Mouse (Mus musculus): ENCODE results near the gene Tmod3. TPM values are rescaled to one million over a fixed set of nuclear protein-coding genes. Genes with fewer than 3 reads are reported as not detected.

Gene Tmod3
- polyA plus RNA-seq, 1 experiment from 2014 or later = 65.5 TPM

- no peak overlapping the region for H3K27ac ChIP-seq (ENCODE audit: low read depth, low read length)
- no peaks in the 10 kb centered on the region for H3K4me1 ChIP-seq (replicated peaks; ENCODE audit: control insufficient read depth, insufficient read depth, low read length)
- 78% methylated on average over 8 of the region's 8 CpGs for WGBS
- H3K4me2 ChIP-seq (replicated peaks; ENCODE audit: low read depth) = no peak overlapping the region
- H3K9ac ChIP-seq (ENCODE audit: low read depth, low read length) = no peak overlapping the region
- H3K9me3 ChIP-seq (ENCODE audit: control insufficient read depth) = no peaks in the 10 kb centered on the region
- H3K36me3 ChIP-seq (ENCODE audit: control insufficient read depth, insufficient read depth) = peaks cover 88% of the 10 kb centered on the region
- TF ChIP-seq CTCF (IDR thresholded peaks at IDR 0.05; ENCODE audit: low read depth) = no peak
- no peak for ATAC-seq
- H3K27me3 ChIP-seq (replicated peaks; ENCODE audit: control insufficient read depth, insufficient read depth, low read length) = no peaks in the 10 kb centered on the region
- no peak overlapping the region for H3K4me3 ChIP-seq (ENCODE audit: low read depth, low read length)
Measured at GRCm38 (mm10) chr9:75463050-75463660, 96.3 kb downstream of the Tmod3 start.

- H3K4me1 ChIP-seq (replicated peaks; ENCODE audit: control insufficient read depth, insufficient read depth, low read length) = no peaks in the 10 kb centered on the region
- no peaks in the 10 kb centered on the region for H3K27me3 ChIP-seq (replicated peaks; ENCODE audit: control insufficient read depth, insufficient read depth, low read length)
- ATAC-seq = no peak
- 64% methylated on average over 10 of the region's 10 CpGs for whole genome bisulfite sequencing
- H3K9me3 ChIP-seq (ENCODE audit: control insufficient read depth) = no peaks in the 10 kb centered on the region
- H3K27ac ChIP-seq (ENCODE audit: low read depth, low read length) = no peak overlapping the region
- TF ChIP-seq CTCF (IDR thresholded peaks at IDR 0.05; ENCODE audit: low read depth) = no peak
- H3K4me3 ChIP-seq (ENCODE audit: low read depth, low read length) = no peak overlapping the region
- H3K36me3 ChIP-seq (ENCODE audit: control insufficient read depth, insufficient read depth) = peaks cover 83% of the 10 kb centered on the region
- H3K9ac ChIP-seq (ENCODE audit: low read depth, low read length) = no peak overlapping the region
- H3K4me2 ChIP-seq (replicated peaks; ENCODE audit: low read depth) = no peak overlapping the region
Measured at GRCm38 (mm10) chr9:75455684-75456083, 103.8 kb downstream of the Tmod3 start.

DNA sequence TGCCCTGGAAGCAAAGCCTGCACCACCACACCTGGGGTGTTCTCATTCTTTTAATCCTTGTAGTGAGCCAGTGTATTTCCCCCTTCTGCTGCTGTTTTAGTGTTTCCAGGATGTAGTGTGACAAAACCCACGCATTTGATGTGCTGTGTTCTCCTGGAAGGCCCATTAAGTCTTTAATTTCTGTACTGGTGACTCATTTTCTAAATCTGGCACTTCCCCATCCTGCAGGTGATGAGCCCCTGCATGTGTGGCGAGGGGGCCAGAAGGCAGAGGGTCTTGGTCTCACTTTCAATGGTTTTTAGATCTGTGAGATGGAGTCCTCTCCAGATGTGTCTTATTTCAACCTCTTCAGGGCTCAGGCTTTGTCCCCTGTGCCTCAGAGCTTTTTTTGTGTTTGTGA is 105.5 kb downstream of the Tmod3 start:
- Histone ChIP-seq H3K27ac (ENCODE audit: low read depth, low read length) (no peak overlapping the region), H3K9ac (ENCODE audit: low read depth, low read length) (no peak overlapping the region), H3K27me3 (replicated peaks; ENCODE audit: control insufficient read depth, insufficient read depth, low read length) (no peaks in the 10 kb centered on the region), H3K36me3 (ENCODE audit: control insufficient read depth, insufficient read depth) (peaks cover 78% of the 10 kb centered on the region), H3K4me2 (replicated peaks; ENCODE audit: low read depth) (no peak overlapping the region), H3K4me3 (ENCODE audit: low read depth, low read length) (no peak overlapping the region), H3K9me3 (ENCODE audit: control insufficient read depth) (no peaks in the 10 kb centered on the region), H3K4me1 (replicated peaks; ENCODE audit: control insufficient read depth, insufficient read depth, low read length) (no peaks in the 10 kb centered on the region)
- TF ChIP-seq CTCF (IDR thresholded peaks at IDR 0.05; ENCODE audit: low read depth) = no peak
- no peak for ATAC-seq
- WGBS = 80% methylated on average over 2 of the region's 2 CpGs

- no peak for TF ChIP-seq CTCF (IDR thresholded peaks at IDR 0.05; ENCODE audit: low read depth)
- WGBS = 91% methylated on average over 3 of the region's 3 CpGs
- peaks cover 41% of the 10 kb centered on the region for H3K36me3 ChIP-seq (ENCODE audit: control insufficient read depth, insufficient read depth)
Measured at GRCm38 (mm10) chr9:75448021-75448420, 111.4 kb downstream of the Tmod3 start.

More at GRCm38 (mm10) chr9:75448021-75448420, 111.4 kb downstream of the Tmod3 start:
- H3K4me3 ChIP-seq (ENCODE audit: low read depth, low read length) = no peak overlapping the region
- H3K4me1 ChIP-seq (replicated peaks; ENCODE audit: control insufficient read depth, insufficient read depth, low read length) = no peaks in the 10 kb centered on the region
- H3K4me2 ChIP-seq (replicated peaks; ENCODE audit: low read depth) = no peak overlapping the region
- H3K27me3 ChIP-seq (replicated peaks; ENCODE audit: control insufficient read depth, insufficient read depth, low read length) = no peaks in the 10 kb centered on the region
- no peaks in the 10 kb centered on the region for H3K9me3 ChIP-seq (ENCODE audit: control insufficient read depth)
- no peak for ATAC-seq
- H3K27ac ChIP-seq (ENCODE audit: low read depth, low read length) = no peak overlapping the region
- no peak overlapping the region for H3K9ac ChIP-seq (ENCODE audit: low read depth, low read length)

Other genes starting within 250 kb of the Tmod3 start
- gene Bcl2l10, start 211.9 kb downstream of the Tmod3 start, polyA plus RNA-seq (2015; fragmentation: Nextera tagmentation; extraction: Ambion mirVana) = not detected in 2 replicates
- 36.6 and 39.2 TPM in 2 replicates for gene Mapk6, start 149.7 kb downstream of the Tmod3 start, polyA plus RNA-seq (2015; fragmentation: Nextera tagmentation; extraction: Ambion mirVana)
- 14.7 and 16.3 TPM in 2 replicates for gene Leo1, start 118.1 kb downstream of the Tmod3 start, polyA plus RNA-seq (2015; fragmentation: Nextera tagmentation; extraction: Ambion mirVana)
- 10.0 and 10.9 TPM in 2 replicates for gene Tmod2, start 51.7 kb upstream of the Tmod3 start, polyA plus RNA-seq (2015; fragmentation: Nextera tagmentation; extraction: Ambion mirVana)
- gene Lysmd2, start 66.1 kb upstream of the Tmod3 start, polyA plus RNA-seq (2015; fragmentation: Nextera tagmentation; extraction: Ambion mirVana) = 15.5 and 16.7 TPM in 2 replicates
- 6.6 and 6.7 TPM in 2 replicates for gene Scg3, start 124.4 kb upstream of the Tmod3 start, polyA plus RNA-seq (2015; fragmentation: Nextera tagmentation; extraction: Ambion mirVana)
- gene Bmp5, start 215.7 kb upstream of the Tmod3 start, polyA plus RNA-seq (2015; fragmentation: Nextera tagmentation; extraction: Ambion mirVana) = 5.2 and 6.5 TPM in 2 replicates

Measured in intestine, postnatal 0 days (tissue).